Mouse (Mus musculus) cortical plate, adult 2 months (tissue): ENCODE measurements around the gene Med27.

Experiments used
- CTCF ChIP-seq: fragments of 200-500 bp; IDR thresholded peaks from 2 replicates; pipeline ENCODE4 v1.5.1; 2011; ENCODE audit warnings: mild to moderate bottlenecking, control low read depth, low read length; ENCODE audit not compliant: insufficient read depth; ENCODE audit errors: extremely low read depth
- POLR2A ChIP-seq: fragments of 200-500 bp; IDR thresholded peaks from 2 replicates; pipeline ENCODE4 v1.6.1; 2011; ENCODE audit warnings: mild to moderate bottlenecking, low read length, control low read depth; ENCODE audit not compliant: insufficient read depth; ENCODE audit errors: extremely low read depth

DNA sequence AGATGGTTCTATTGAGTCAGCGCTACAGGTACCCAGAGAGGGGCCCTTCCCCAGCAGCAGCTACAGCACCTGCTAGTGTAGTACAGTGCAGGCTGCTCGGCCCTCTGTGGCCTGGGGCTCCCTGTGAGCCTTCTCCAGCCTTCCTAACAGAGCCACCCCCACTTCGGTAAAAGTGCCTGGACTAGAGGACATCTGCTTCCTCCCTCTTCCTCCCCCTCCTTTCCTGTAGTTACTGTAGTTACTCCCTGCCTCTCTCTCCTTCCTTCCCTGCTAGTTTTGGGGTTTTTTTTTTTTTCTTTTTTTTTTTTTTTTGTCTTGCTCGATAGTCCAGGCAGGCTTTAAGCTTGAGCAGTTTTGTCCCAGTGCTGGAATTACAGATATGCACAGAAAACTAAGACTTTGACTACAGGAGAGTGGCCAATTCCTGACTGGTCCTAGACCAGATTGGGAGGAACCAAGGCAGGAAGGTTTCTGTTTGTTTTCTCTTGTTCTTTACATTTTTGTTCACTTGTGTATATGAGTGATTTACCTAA lies 178.7 kb downstream of the Med27 start:
- TF ChIP-seq POLR2A: no peak
- TF ChIP-seq CTCF: no peak
